Mouse (Mus musculus) limb, embryonic 10.5 days (tissue): ENCODE measurements around the gene Olfr224. TPM values are rescaled to one million over a fixed set of nuclear protein-coding genes. Genes with fewer than 3 reads are reported as not detected.

Experiments used
- DNase-seq: peaks from one replicate; pipeline ENCODE4 v3.0.0-alpha.2; 2017; ENCODE audit warnings: low spot score
- H3K27ac ChIP-seq: fragments of 300-500 bp; sonication (generic); 2 replicates; pipeline ENCODE4 v1.5.1; 2016; ENCODE audit warnings: mild to moderate bottlenecking
- H3K27me3 ChIP-seq: fragments of 300-500 bp; sonication (generic); 2 replicates; pipeline ENCODE4 v1.6.1; 2016; ENCODE audit warnings: low read depth, mild to moderate bottlenecking; ENCODE audit not compliant: poor library complexity, severe bottlenecking
- H3K36me3 ChIP-seq: fragments of 300-500 bp; sonication (generic); 2 replicates; pipeline ENCODE4 v1.6.1; 2016; ENCODE audit warnings: mild to moderate bottlenecking, moderate library complexity
- H3K4me1 ChIP-seq: fragments of 300-500 bp; sonication (generic); 2 replicates; pipeline ENCODE4 v1.6.1; 2016
- H3K4me3 ChIP-seq: fragments of 300-500 bp; sonication (generic); 2 replicates; pipeline ENCODE4 v1.5.1; 2016; ENCODE audit warnings: mild to moderate bottlenecking, moderate library complexity
- H3K9me3 ChIP-seq: fragments of 300-500 bp; sonication (generic); replicated peaks from 2 replicates; pipeline ENCODE4 v1.6.1; 2016; ENCODE audit warnings: mild to moderate bottlenecking
- WGBS: fragments of 180-500 bp; shearing (Covaris S2); methylation state at CpG from one replicate; pipeline ENCODE4 v1.1.7; 2016; 5-methylcytosine and 5-hydroxymethylcytosine counted together
- polyA plus RNA-seq: library from polyadenylated mRNA; unstranded; fragments of >200 nt; fragmentation: Nextera tagmentation; extraction: Ambion mirVana; gene quantifications from 2 replicates; pipeline ENCODE4 v1.2.1, GENCODE M21; 2016

Gene Olfr224
- not detected in 2 replicates for polyA plus RNA-seq

- no peaks in the 10 kb centered on the region for H3K27me3 ChIP-seq
- DNase-seq = no peak
- H3K27ac ChIP-seq = no peak within 1 kb of the TSS
- no peaks in the 10 kb centered on the region for H3K36me3 ChIP-seq
- 87% methylated on average over 5 of the region's 5 CpGs for WGBS
- no peaks in the 10 kb centered on the region for H3K9me3 ChIP-seq
- no peaks in the 10 kb centered on the region for H3K4me1 ChIP-seq
- H3K4me3 ChIP-seq = no peak within 1 kb of the TSS
Measured at GRCm38 (mm10) chr11:58570405-58570804, at the start of gene Olfr224. TSS of gene Olfr224 (minus strand) at chr11:58570553.

- WGBS = 89% methylated on average over 6 of the region's 6 CpGs
- no peak overlapping the region for H3K4me3 ChIP-seq
- DNase-seq = no peak
- H3K4me1 ChIP-seq = no peaks in the 10 kb centered on the region
- H3K27me3 ChIP-seq = no peaks in the 10 kb centered on the region
- no peak overlapping the region for H3K27ac ChIP-seq
- no peaks in the 10 kb centered on the region for H3K9me3 ChIP-seq
- H3K36me3 ChIP-seq = no peaks in the 10 kb centered on the region
Measured at GRCm38 (mm10) chr11:58618793-58619192, 48.4 kb upstream of the Olfr224 start.

GRCm38 (mm10) chr11:58618369-58618768 is 48.0 kb upstream of the Olfr224 start:
- H3K4me1 ChIP-seq = no peaks in the 10 kb centered on the region
- no peaks in the 10 kb centered on the region for H3K36me3 ChIP-seq
- no peak for DNase-seq
- no peak overlapping the region for H3K4me3 ChIP-seq
- 79% methylated on average over 3 of the region's 3 CpGs for WGBS
- H3K27ac ChIP-seq = no peak overlapping the region
- H3K9me3 ChIP-seq = no peaks in the 10 kb centered on the region
- H3K27me3 ChIP-seq = no peaks in the 10 kb centered on the region

GRCm38 (mm10) chr11:58615975-58616374 is 45.6 kb upstream of the Olfr224 start, which contains the start of gene 2210407C18Rik:
TSS of gene 2210407C18Rik (minus strand) at chr11:58616075.
- H3K27me3 ChIP-seq = no peaks in the 10 kb centered on the region
- 94% methylated on average over 4 of the region's 4 CpGs for WGBS
- DNase-seq = no peak
- H3K27ac ChIP-seq = no peak within 1 kb of the TSS
- no peaks in the 10 kb centered on the region for H3K36me3 ChIP-seq
- H3K4me3 ChIP-seq = no peak within 1 kb of the TSS
- no peaks in the 10 kb centered on the region for H3K9me3 ChIP-seq
- no peaks in the 10 kb centered on the region for H3K4me1 ChIP-seq

- Histone ChIP-seq H3K4me3 (no peak overlapping the region), H3K9me3 (no peaks in the 10 kb centered on the region), H3K36me3 (no peaks in the 10 kb centered on the region), H3K4me1 (no peaks in the 10 kb centered on the region), H3K27me3 (no peaks in the 10 kb centered on the region), H3K27ac (no peak overlapping the region)
- DNase-seq = no peak
Measured at GRCm38 (mm10) chr11:58614526-58614925, 44.2 kb upstream of the Olfr224 start.

- DNase-seq = no peak
- Histone ChIP-seq H3K4me3 (no peak overlapping the region), H3K9me3 (no peaks in the 10 kb centered on the region), H3K27me3 (no peaks in the 10 kb centered on the region), H3K4me1 (no peaks in the 10 kb centered on the region), H3K27ac (no peak overlapping the region), H3K36me3 (no peaks in the 10 kb centered on the region)
- 67% methylated on average over 3 of the region's 3 CpGs for WGBS
Measured at GRCm38 (mm10) chr11:58613359-58613758, 43.0 kb upstream of the Olfr224 start.

GRCm38 (mm10) chr11:58607030-58607429 is 36.7 kb upstream of the Olfr224 start:
- no peaks in the 10 kb centered on the region for H3K36me3 ChIP-seq
- no peaks in the 10 kb centered on the region for H3K9me3 ChIP-seq
- H3K4me1 ChIP-seq = no peaks in the 10 kb centered on the region
- H3K27me3 ChIP-seq = no peaks in the 10 kb centered on the region
- no peak overlapping the region for H3K27ac ChIP-seq
- H3K4me3 ChIP-seq = no peak overlapping the region
- no peak for DNase-seq
- 87% methylated on average over 6 of the region's 6 CpGs for WGBS

GRCm38 (mm10) chr11:58606177-58606919 is 36.0 kb upstream of the Olfr224 start:
- no peaks in the 10 kb centered on the region for H3K4me1 ChIP-seq

GRCm38 (mm10) chr11:58605228-58605627 is 34.9 kb upstream of the Olfr224 start:
- Histone ChIP-seq H3K4me3 (no peak overlapping the region), H3K9me3 (no peaks in the 10 kb centered on the region), H3K36me3 (no peaks in the 10 kb centered on the region), H3K27me3 (no peaks in the 10 kb centered on the region), H3K27ac (no peak overlapping the region), H3K4me1 (no peaks in the 10 kb centered on the region)
- DNase-seq = no peak
- 79% methylated on average over 3 of the region's 3 CpGs for WGBS

More at GRCm38 (mm10) chr11:58606177-58606919, 36.0 kb upstream of the Olfr224 start:
- DNase-seq = no peak
- H3K36me3 ChIP-seq = no peaks in the 10 kb centered on the region
- H3K27me3 ChIP-seq = no peaks in the 10 kb centered on the region
- no peaks in the 10 kb centered on the region for H3K9me3 ChIP-seq
- no peak overlapping the region for H3K27ac ChIP-seq
- 92% methylated on average over 12 of the region's 12 CpGs for WGBS
- H3K4me3 ChIP-seq = no peak overlapping the region

- no peaks in the 10 kb centered on the region for H3K27me3 ChIP-seq
- H3K9me3 ChIP-seq = no peaks in the 10 kb centered on the region
- no peaks in the 10 kb centered on the region for H3K4me1 ChIP-seq
- no peak overlapping the region for H3K27ac ChIP-seq
- H3K4me3 ChIP-seq = no peak overlapping the region
- no peaks in the 10 kb centered on the region for H3K36me3 ChIP-seq
- DNase-seq = no peak
- 83% methylated on average over 2 of the region's 2 CpGs for WGBS
Measured at GRCm38 (mm10) chr11:58604688-58605087, 34.3 kb upstream of the Olfr224 start.

- no peaks in the 10 kb centered on the region for H3K27me3 ChIP-seq
- DNase-seq = no peak
- no peak overlapping the region for H3K27ac ChIP-seq
- no peaks in the 10 kb centered on the region for H3K9me3 ChIP-seq
- WGBS = 90% methylated on average over 6 of the region's 6 CpGs
- no peak overlapping the region for H3K4me3 ChIP-seq
- no peaks in the 10 kb centered on the region for H3K36me3 ChIP-seq
- H3K4me1 ChIP-seq = no peaks in the 10 kb centered on the region
Measured at GRCm38 (mm10) chr11:58602800-58603560, 32.6 kb upstream of the Olfr224 start.

GRCm38 (mm10) chr11:58602062-58602461 is 31.7 kb upstream of the Olfr224 start:
- Histone ChIP-seq H3K9me3 (no peaks in the 10 kb centered on the region), H3K27me3 (no peaks in the 10 kb centered on the region), H3K36me3 (no peaks in the 10 kb centered on the region), H3K27ac (no peak overlapping the region), H3K4me3 (no peak overlapping the region), H3K4me1 (no peaks in the 10 kb centered on the region)
- DNase-seq = no peak

- Histone ChIP-seq H3K9me3 (no peaks in the 10 kb centered on the region), H3K27ac (no peak overlapping the region)
- 89% methylated on average over 13 of the region's 13 CpGs for WGBS
Measured at GRCm38 (mm10) chr11:58597837-58598236, 27.5 kb upstream of the Olfr224 start.

More at GRCm38 (mm10) chr11:58597837-58598236, 27.5 kb upstream of the Olfr224 start:
- H3K27me3 ChIP-seq = no peaks in the 10 kb centered on the region
- H3K4me3 ChIP-seq = no peak overlapping the region
- no peak for DNase-seq
- no peaks in the 10 kb centered on the region for H3K4me1 ChIP-seq
- no peaks in the 10 kb centered on the region for H3K36me3 ChIP-seq
